Mouse (Mus musculus) hindbrain, embryonic 15.5 days (tissue): ENCODE results near the gene Mrpl22. TPM values are rescaled to one million over a fixed set of nuclear protein-coding genes. Genes with fewer than 3 reads are reported as not detected.
A peak's percentile ranks its signal among the peaks of the same experiment; 100 is the strongest.
"Not testable (repeated sequence)": the region's sequence is repeated elsewhere in the genome, so short reads cannot be mapped to it uniquely, and the experiment has no call there.

ENCODE experiments used
- ATAC-seq: fragments of 200-750 bp; cut with Nextera tagmentation; 2 replicates; pipeline ENCODE4 v1.8.0; 2017; ENCODE audit warnings: low read depth, moderate number of reproducible peaks, moderate TSS enrichment; ENCODE audit not compliant: low FRiP score
- H3K27ac ChIP-seq: fragments of 300-500 bp; sonication (generic); replicated peaks from 2 replicates; pipeline ENCODE4 v1.5.1; 2015; ENCODE audit warnings: mild to moderate bottlenecking, inconsistent platforms
- H3K27me3 ChIP-seq: fragments of 300-500 bp; sonication (generic); 2 replicates; pipeline ENCODE4 v1.6.1; 2015; ENCODE audit warnings: control low read depth, inconsistent platforms
- H3K36me3 ChIP-seq: fragments of 300-500 bp; sonication (generic); 2 replicates; pipeline ENCODE4 v1.6.1; 2015; ENCODE audit warnings: control low read depth, inconsistent platforms
- H3K4me1 ChIP-seq: fragments of 300-500 bp; sonication (generic); replicated peaks from 2 replicates; pipeline ENCODE4 v1.6.1; 2015; ENCODE audit warnings: control low read depth, inconsistent platforms
- H3K4me2 ChIP-seq: fragments of 300-500 bp; sonication (generic); 2 replicates; pipeline ENCODE4 v1.6.1; 2015; ENCODE audit warnings: moderate library complexity, mild to moderate bottlenecking, inconsistent platforms
- H3K4me3 ChIP-seq: fragments of 300-500 bp; sonication (generic); 2 replicates; pipeline ENCODE4 v1.5.1; 2015; ENCODE audit warnings: mild to moderate bottlenecking, inconsistent platforms
- H3K9ac ChIP-seq: fragments of 300-500 bp; sonication (generic); 2 replicates; pipeline ENCODE4 v1.6.1; 2015; ENCODE audit warnings: inconsistent platforms
- H3K9me3 ChIP-seq: fragments of 300-500 bp; sonication (generic); 2 replicates; pipeline ENCODE4 v1.6.1; 2016; ENCODE audit warnings: control low read depth, inconsistent platforms
- WGBS: fragments of 180-500 bp; shearing (Covaris S2); methylation state at CpG from one replicate; pipeline ENCODE4 v1.1.7; 2015; 5-methylcytosine and 5-hydroxymethylcytosine counted together
- polyA plus RNA-seq: library from polyadenylated mRNA; unstranded; fragments of >200 nt; fragmentation: Nextera tagmentation; extraction: Ambion mirVana; gene quantifications from 2 replicates; pipeline ENCODE4 v1.2.1, GENCODE M21; 2015

Gene Mrpl22
- polyA plus RNA-seq, 1 experiment from 2014 or later: 93.9 TPM

GRCm38 (mm10) chr11:58143704-58144426 lies 27.6 kb upstream of the Mrpl22 start:
- Histone ChIP-seq H3K4me2 (no peak overlapping the region), H3K36me3 (peaks cover 83% of the 10 kb centered on the region), H3K4me3 (no peak overlapping the region), H3K27me3 (no peaks in the 10 kb centered on the region), H3K9me3 (no peaks in the 10 kb centered on the region), H3K4me1 (no peaks in the 10 kb centered on the region), H3K27ac (no peak overlapping the region), H3K9ac (no peak overlapping the region)
- 93% methylated on average over 9 of the region's 9 CpGs for WGBS
- ATAC-seq: no peak

GRCm38 (mm10) chr11:58146241-58146640 lies 25.2 kb upstream of the Mrpl22 start:
- no peaks in the 10 kb centered on the region for H3K27me3 ChIP-seq
- H3K4me1 ChIP-seq: no peaks in the 10 kb centered on the region
- no peak overlapping the region for H3K4me2 ChIP-seq
- no peak for ATAC-seq
- WGBS: 77% methylated on average over 5 of the region's 5 CpGs
- H3K9ac ChIP-seq: no peak overlapping the region
- H3K4me3 ChIP-seq: no peak overlapping the region
- no peak overlapping the region for H3K27ac ChIP-seq
- H3K36me3 ChIP-seq: peaks cover 82% of the 10 kb centered on the region
- H3K9me3 ChIP-seq: no peaks in the 10 kb centered on the region

GRCm38 (mm10) chr11:58155458-58155857 lies 16.0 kb upstream of the Mrpl22 start:
- 92% methylated on average over 9 of the region's 9 CpGs for WGBS
- no peak overlapping the region for H3K4me3 ChIP-seq
- ATAC-seq: no peak
- no peak overlapping the region for H3K4me2 ChIP-seq
- H3K36me3 ChIP-seq: peaks cover 68% of the 10 kb centered on the region
- no peaks in the 10 kb centered on the region for H3K4me1 ChIP-seq
- no peak overlapping the region for H3K27ac ChIP-seq
- no peaks in the 10 kb centered on the region for H3K27me3 ChIP-seq
- no peaks in the 10 kb centered on the region for H3K9me3 ChIP-seq
- H3K9ac ChIP-seq: no peak overlapping the region

- WGBS: 95% methylated on average over 3 of the region's 3 CpGs
- no peak for ATAC-seq
- no peaks in the 10 kb centered on the region for H3K4me1 ChIP-seq
- H3K27me3 ChIP-seq: no peaks in the 10 kb centered on the region
- no peaks in the 10 kb centered on the region for H3K9me3 ChIP-seq
- H3K4me2 ChIP-seq: no peak overlapping the region
- H3K36me3 ChIP-seq: peaks cover 69% of the 10 kb centered on the region
- H3K27ac ChIP-seq: no peak overlapping the region
- H3K9ac ChIP-seq: no peak overlapping the region
- no peak overlapping the region for H3K4me3 ChIP-seq
These were observed 14.6 kb upstream of the Mrpl22 start for GRCm38 (mm10) chr11:58156871-58157270.

- no peaks in the 10 kb centered on the region for H3K9me3 ChIP-seq
- WGBS: 95% methylated on average over 2 of the region's 2 CpGs
- H3K9ac ChIP-seq: no peak overlapping the region
- H3K4me3 ChIP-seq: no peak overlapping the region
- no peaks in the 10 kb centered on the region for H3K27me3 ChIP-seq
- H3K36me3 ChIP-seq: peaks cover 51% of the 10 kb centered on the region
- no peak for ATAC-seq
- no peak overlapping the region for H3K4me2 ChIP-seq
- H3K4me1 ChIP-seq: peaks cover 11% of the 10 kb centered on the region
- H3K27ac ChIP-seq: no peak overlapping the region
These were observed 6.4 kb upstream of the Mrpl22 start for GRCm38 (mm10) chr11:58165072-58165471.

- Histone ChIP-seq H3K9ac (peak overlapping the region; percentile 74), H3K36me3 (peaks cover 33% of the 10 kb centered on the region), H3K4me1 (peaks cover 24% of the 10 kb centered on the region), H3K27me3 (no peaks in the 10 kb centered on the region), H3K4me3 (peak overlapping the region; percentile 88), H3K27ac (peak overlapping the region; percentile 56), H3K9me3 (no peaks in the 10 kb centered on the region), H3K4me2 (peak overlapping the region; percentile 70)
- 0 out of 2 replicates have a peak, but pooled peaks have one; percentile 2 for ATAC-seq
- WGBS: under 1% methylated on average over 8 of the region's 8 CpGs
These were observed 3.7 kb upstream of the Mrpl22 start for GRCm38 (mm10) chr11:58167822-58168166.

- no peaks in the 10 kb centered on the region for H3K27me3 ChIP-seq
- peaks cover 28% of the 10 kb centered on the region for H3K4me1 ChIP-seq
- 2% methylated on average over 69 of the region's 71 CpGs for WGBS
- H3K9ac ChIP-seq: peak within 1 kb of the TSS; percentile 74
- no peaks in the 10 kb centered on the region for H3K9me3 ChIP-seq
- peak; percentile 91 for ATAC-seq
- H3K36me3 ChIP-seq: peaks cover 33% of the 10 kb centered on the region
- peak within 1 kb of the TSS; percentile 56 for H3K27ac ChIP-seq
- peak within 1 kb of the TSS; percentile 88 for H3K4me3 ChIP-seq
- H3K4me2 ChIP-seq: peak within 1 kb of the TSS; percentile 70
These were observed 3.1 kb upstream of the Mrpl22 start, which contains the start of gene Gemin5 for GRCm38 (mm10) chr11:58168167-58168915. TSS of gene Gemin5 (minus strand) at chr11:58168539.

GRCm38 (mm10) chr11:58169666-58170065 lies 1.8 kb upstream of the Mrpl22 start:
- H3K4me3 ChIP-seq: no peak overlapping the region
- H3K27me3 ChIP-seq: no peaks in the 10 kb centered on the region
- H3K9ac ChIP-seq: no peak overlapping the region
- H3K27ac ChIP-seq: no peak overlapping the region
- H3K36me3 ChIP-seq: peaks cover 32% of the 10 kb centered on the region
- H3K4me2 ChIP-seq: no peak overlapping the region
- no peak for ATAC-seq
- H3K9me3 ChIP-seq: no peaks in the 10 kb centered on the region
- peaks cover 28% of the 10 kb centered on the region for H3K4me1 ChIP-seq
- 92% methylated on average over 4 of the region's 4 CpGs for WGBS

GRCm38 (mm10) chr11:58179563-58179962 lies 8.1 kb downstream of the Mrpl22 start:
- ATAC-seq: peak; percentile 68; the same call in 1 of the 2 replicates
- peaks cover 42% of the 10 kb centered on the region for H3K36me3 ChIP-seq
- H3K4me2 ChIP-seq: no peak overlapping the region
- WGBS: 20% methylated on average over 3 of the region's 3 CpGs
- no peak overlapping the region for H3K9ac ChIP-seq
- H3K27ac ChIP-seq: no peak overlapping the region
- no peaks in the 10 kb centered on the region for H3K27me3 ChIP-seq
- H3K4me3 ChIP-seq: no peak overlapping the region
- H3K4me1 ChIP-seq: no peaks in the 10 kb centered on the region
- no peaks in the 10 kb centered on the region for H3K9me3 ChIP-seq

GRCm38 (mm10) chr11:58179986-58180385 lies 8.5 kb downstream of the Mrpl22 start:
- H3K27ac ChIP-seq, H3K27me3 ChIP-seq, H3K9ac ChIP-seq, ATAC-seq, H3K4me1 ChIP-seq, H3K4me2 ChIP-seq, H3K4me3 ChIP-seq, H3K9me3 ChIP-seq: not testable (repeated sequence)
- H3K36me3 ChIP-seq: peaks cover 39% of the 10 kb centered on the region
- 94% methylated on average over 6 of the region's 6 CpGs for WGBS

- no peak overlapping the region for H3K4me2 ChIP-seq
- no peak overlapping the region for H3K4me3 ChIP-seq
- peaks cover 31% of the 10 kb centered on the region for H3K36me3 ChIP-seq
- no peak overlapping the region for H3K9ac ChIP-seq
- H3K4me1 ChIP-seq: no peaks in the 10 kb centered on the region
- no peak overlapping the region for H3K27ac ChIP-seq
- H3K9me3 ChIP-seq: no peaks in the 10 kb centered on the region
- no peak for ATAC-seq
- WGBS: 93% methylated on average over 7 of the region's 7 CpGs
- no peaks in the 10 kb centered on the region for H3K27me3 ChIP-seq
These were observed 9.3 kb downstream of the Mrpl22 start for GRCm38 (mm10) chr11:58180756-58181155.

- H3K9me3 ChIP-seq: no peaks in the 10 kb centered on the region
- H3K27me3 ChIP-seq: no peaks in the 10 kb centered on the region
- H3K27ac ChIP-seq: no peak overlapping the region
- no peak overlapping the region for H3K4me3 ChIP-seq
- no peak overlapping the region for H3K9ac ChIP-seq
- 97% methylated on average over 3 of the region's 3 CpGs for WGBS
- H3K4me2 ChIP-seq: no peak overlapping the region
- H3K4me1 ChIP-seq: no peaks in the 10 kb centered on the region
- H3K36me3 ChIP-seq: peaks cover 9% of the 10 kb centered on the region; the same call in 1 of the 2 replicates
- no peak for ATAC-seq
These were observed 12.1 kb downstream of the Mrpl22 start for GRCm38 (mm10) chr11:58183579-58183978.
